Mouse (Mus musculus): ENCODE data around the gene Bcl10.

DNA sequence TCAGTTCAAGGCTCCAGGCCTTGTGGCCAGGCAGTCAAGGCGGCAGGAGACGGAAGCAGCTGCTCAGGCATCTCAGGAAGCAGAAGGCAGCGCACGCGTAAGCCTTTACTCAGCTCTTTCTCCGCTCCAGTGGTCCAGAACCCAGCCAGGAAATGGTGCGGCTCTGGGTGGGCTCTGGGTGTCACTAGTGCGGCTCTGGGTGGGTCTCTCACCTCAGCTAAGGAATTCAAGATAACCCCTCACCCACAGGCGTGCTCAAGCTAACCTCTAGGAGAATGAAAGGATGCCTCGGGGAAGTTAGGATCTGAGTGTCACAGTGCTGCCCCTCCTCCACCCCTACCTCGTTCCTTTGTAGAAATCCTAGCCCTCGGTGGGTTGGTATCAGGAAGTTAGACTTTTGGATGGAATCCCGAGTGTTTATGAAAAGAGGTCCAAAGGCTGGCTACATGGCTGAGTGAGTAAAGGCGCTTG lies 46.5 kb downstream of the Bcl10 start:
- TF ChIP-seq CTCF (IDR thresholded peaks at IDR 0.05): no peak
- no peak for TF ChIP-seq EP300 (IDR thresholded peaks at IDR 0.05)

Data from lung, postnatal 0 days (tissue).